Mouse (Mus musculus) midbrain, postnatal 0 days (tissue): ENCODE data around the gene Slc8a3. TPM values are rescaled to one million over a fixed set of nuclear protein-coding genes. Genes with fewer than 3 reads are reported as not detected.

ENCODE experiments used
- ATAC-seq: fragments of 200-750 bp; cut with Nextera tagmentation; 2 replicates; pipeline ENCODE4 v1.8.0; 2017; ENCODE audit warnings: moderate number of reproducible peaks, mild to moderate bottlenecking, moderate TSS enrichment, moderate library complexity; ENCODE audit not compliant: low FRiP score
- DNase-seq: peaks from one replicate; pipeline ENCODE4 v3.0.0-alpha.2; 2015; ENCODE audit warnings: low spot score
- H3K27ac ChIP-seq: fragments of 300-500 bp; sonication (generic); 2 replicates; pipeline ENCODE4 v1.5.1; 2014; ENCODE audit warnings: low read depth, mild to moderate bottlenecking, low read length, mixed read lengths
- H3K27me3 ChIP-seq: fragments of 300-500 bp; sonication (generic); 2 replicates; pipeline ENCODE4 v1.6.1; 2014; ENCODE audit warnings: low read length, control low read depth, mixed read lengths; ENCODE audit not compliant: insufficient read depth
- H3K36me3 ChIP-seq: fragments of 300-500 bp; sonication (generic); 2 replicates; pipeline ENCODE4 v1.6.1; 2014; ENCODE audit warnings: low read length, control low read depth, mixed read lengths; ENCODE audit not compliant: insufficient read depth
- H3K4me1 ChIP-seq: fragments of 300-500 bp; sonication (generic); 2 replicates; pipeline ENCODE4 v1.6.1; 2014; ENCODE audit warnings: mild to moderate bottlenecking, control low read depth, antibody characterized with exemption, low read length, mixed read lengths; ENCODE audit not compliant: insufficient read depth
- H3K4me2 ChIP-seq: fragments of 300-500 bp; sonication (generic); 2 replicates; pipeline ENCODE4 v1.6.1; 2014; ENCODE audit warnings: low read depth, mild to moderate bottlenecking, low read length, mixed read lengths; ENCODE audit not compliant: poor library complexity, severe bottlenecking
- H3K4me3 ChIP-seq: fragments of 300-500 bp; sonication (generic); 2 replicates; pipeline ENCODE4 v1.5.1; 2014; ENCODE audit warnings: low read depth, mild to moderate bottlenecking, low read length, moderate library complexity
- H3K9ac ChIP-seq: fragments of 300-500 bp; sonication (generic); replicated peaks from 2 replicates; pipeline ENCODE4 v1.6.1; 2014; ENCODE audit warnings: mild to moderate bottlenecking, low read length, moderate library complexity, mixed read lengths; ENCODE audit not compliant: poor library complexity, severe bottlenecking
- H3K9me3 ChIP-seq: fragments of 300-500 bp; sonication (generic); 2 replicates; pipeline ENCODE4 v1.6.1; 2016; ENCODE audit warnings: low read length, control low read depth
- CTCF ChIP-seq: IDR thresholded peaks from 2 replicates; pipeline ENCODE4 v1.5.1; 2016; ENCODE audit warnings: antibody characterized with exemption, mild to moderate bottlenecking
- WGBS: fragments of 180-500 bp; shearing (Covaris S2); extraction: QIAGEN DNeasy Blood & Tissue Kit; methylation state at CpG from one replicate; pipeline ENCODE4 v1.1.7; 2014; 5-methylcytosine and 5-hydroxymethylcytosine counted together
- microRNA-seq: library from miRNA; unstranded; fragments of <30 nt; microRNA quantifications from one replicate; pipeline ENCODE4, GENCODE M21; 2016; ENCODE audit warnings: borderline number of aligned reads
- polyA plus RNA-seq: library from polyadenylated mRNA; unstranded; fragments of >200 nt; fragmentation: Nextera tagmentation; extraction: Ambion mirVana; gene quantifications from 2 replicates; pipeline ENCODE4 v1.2.1, GENCODE M21; 2015
- total RNA-seq: library from RNA; depleted of rRNA; stranded (reverse); fragments of >200 nt; gene quantifications from 2 replicates; pipeline ENCODE4 v1.2.3, GENCODE M21; 2014; rRNA removed

The Slc8a3 gene
- total and polyA plus RNA-seq, 2 experiments from 2014 or later: 13.4 to 52.3 TPM

- H3K4me2 ChIP-seq: no peak overlapping the region
- no peak for ATAC-seq
- no peak overlapping the region for H3K9ac ChIP-seq
- H3K36me3 ChIP-seq: no peaks in the 10 kb centered on the region
- H3K4me3 ChIP-seq: no peak overlapping the region
- H3K9me3 ChIP-seq: no peaks in the 10 kb centered on the region
- H3K4me1 ChIP-seq: no peaks in the 10 kb centered on the region
- H3K27ac ChIP-seq: no peak overlapping the region
- no peak for TF ChIP-seq CTCF
- WGBS: 93% methylated on average over 6 of the region's 6 CpGs
- no peaks in the 10 kb centered on the region for H3K27me3 ChIP-seq
- no peak for DNase-seq
Measured at GRCm38 (mm10) chr12:81147956-81148355, 185.0 kb downstream of the Slc8a3 start.

Small RNAs within 50 kb of the gene (microRNA-seq; reads per million reads assigned to microRNA genes)
- gene Mir3067: 7.0 reads per million, percentile 14 among the genes with 10 or more reads in this experiment

Other genes with a start within 250 kb of the Slc8a3 start
- 0.94 and 0.99 TPM in 2 replicates for gene Gm4787, start 46.3 kb upstream of the Slc8a3 start, total RNA-seq
- 0.11 and 0.14 TPM in 2 replicates for gene Gm4787, start 46.3 kb upstream of the Slc8a3 start, polyA plus RNA-seq
- gene Adam4, start 88.8 kb upstream of the Slc8a3 start, total RNA-seq: 0.22 and 2.6 TPM in 2 replicates
- 0.14 TPM in 1 of 2 replicates, not detected in the other for gene Adam4, start 88.8 kb upstream of the Slc8a3 start, polyA plus RNA-seq
- 55.1 and 103 TPM in 2 replicates for gene Cox16, start 151.9 kb upstream of the Slc8a3 start, total RNA-seq
- gene Cox16, start 151.9 kb upstream of the Slc8a3 start, polyA plus RNA-seq: 131 and 139 TPM in 2 replicates
- 11.4 and 26.7 TPM in 2 replicates for gene Gm20498, start 199.7 kb upstream of the Slc8a3 start, total RNA-seq
- 46.8 and 48.0 TPM in 2 replicates for gene Gm20498, start 199.7 kb upstream of the Slc8a3 start, polyA plus RNA-seq
- 26.5 and 28.8 TPM in 2 replicates for gene Synj2bp, start 199.7 kb upstream of the Slc8a3 start, total RNA-seq
- gene Synj2bp, start 199.7 kb upstream of the Slc8a3 start, polyA plus RNA-seq: 22.0 and 25.5 TPM in 2 replicates
- gene Adam21, start 235.3 kb upstream of the Slc8a3 start, total RNA-seq: 0.38 and 1.5 TPM in 2 replicates
- 0.48 and 0.60 TPM in 2 replicates for gene Adam21, start 235.3 kb upstream of the Slc8a3 start, polyA plus RNA-seq